Mouse (Mus musculus): Measurements from ENCODE around the gene Ywhah. TPM values are rescaled to one million over a fixed set of nuclear protein-coding genes. Genes with fewer than 3 reads are reported as not detected.
"Not testable (repeated sequence)": the region's sequence is repeated elsewhere in the genome, so short reads cannot be mapped to it uniquely, and the experiment has no call there.

Ywhah gene
- total RNA-seq, 2 experiments from 2014 or later = 46.7 to 47.6 TPM

- intact Hi-C loops (cut with DNase I) = no loop called here
- no peak for DNase-seq
These were observed 8.5 kb upstream of the Ywhah start for GRCm38 (mm10) chr5:33009818-33010812.

DNA sequence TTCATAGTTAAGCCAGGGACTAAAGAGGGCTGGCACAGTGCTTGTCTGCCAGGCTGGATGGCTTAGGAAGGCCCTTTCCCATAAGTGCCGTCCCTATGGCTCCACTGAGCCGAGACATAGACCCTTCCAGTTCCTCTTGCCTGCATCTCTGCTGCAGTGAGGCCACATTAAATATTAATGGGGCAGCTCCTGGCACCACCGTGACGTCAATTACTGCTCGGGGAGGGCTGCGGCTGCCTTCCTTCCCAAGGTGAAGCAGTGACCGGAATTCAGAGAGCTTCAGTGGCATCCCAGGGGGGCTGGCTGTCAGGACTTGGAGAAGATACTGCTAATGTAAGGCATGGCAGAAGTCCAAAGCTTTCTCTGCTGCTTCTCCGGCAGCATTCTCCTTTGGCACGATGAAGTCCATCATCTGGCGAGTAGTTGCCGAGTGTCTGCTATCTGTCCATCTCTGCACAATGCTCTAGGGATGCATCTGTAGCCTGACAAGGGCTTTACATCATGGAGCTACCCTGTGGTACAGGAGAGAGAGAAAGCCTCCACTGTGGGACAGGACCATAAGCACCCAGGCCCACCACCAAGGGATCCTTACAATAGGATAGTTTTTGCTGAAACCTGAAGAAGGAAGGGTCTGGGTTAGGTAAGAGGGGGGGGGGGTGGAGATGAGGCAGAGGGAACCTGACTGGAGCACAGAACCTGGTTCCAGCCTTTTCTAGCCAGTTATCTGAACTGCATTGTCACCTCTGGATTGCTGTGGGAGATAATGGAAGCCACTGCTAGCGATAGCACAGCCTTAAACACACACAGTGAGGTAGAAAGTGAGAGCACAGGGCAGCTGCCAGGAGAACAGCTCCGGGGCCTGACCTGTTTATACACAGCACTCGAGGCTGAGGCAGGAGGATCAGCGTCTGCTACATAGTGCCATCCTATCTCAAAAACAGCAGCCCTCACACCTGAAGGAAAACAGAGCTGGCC, 7.2 kb upstream of the Ywhah start:
- no peak for DNase-seq
- intact Hi-C loops (cut with DNase I) = no loop called here

DNA sequence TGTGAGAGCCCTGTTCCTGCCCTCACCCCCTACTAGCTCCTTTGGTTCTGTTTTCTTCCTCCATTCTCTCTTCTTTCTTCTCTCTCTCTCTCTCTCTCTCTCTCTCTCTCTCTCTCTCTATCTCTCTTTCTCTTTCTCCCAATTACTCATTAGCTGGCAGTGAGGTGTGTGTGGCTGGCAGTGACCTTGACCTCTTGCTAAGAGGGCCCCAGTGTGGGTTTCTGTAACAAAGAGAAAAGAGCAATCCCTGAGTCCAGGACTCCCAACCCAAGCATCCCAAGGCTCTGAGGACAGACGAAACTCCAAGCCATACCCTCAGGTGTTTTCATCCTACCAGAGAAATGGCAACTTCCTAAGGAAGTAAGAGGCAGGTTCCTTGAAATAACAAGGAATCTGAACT, 4.5 kb upstream of the Ywhah start:
- intact Hi-C loops (cut with DNase I) = no loop called here
- DNase-seq = no peak

DNA sequence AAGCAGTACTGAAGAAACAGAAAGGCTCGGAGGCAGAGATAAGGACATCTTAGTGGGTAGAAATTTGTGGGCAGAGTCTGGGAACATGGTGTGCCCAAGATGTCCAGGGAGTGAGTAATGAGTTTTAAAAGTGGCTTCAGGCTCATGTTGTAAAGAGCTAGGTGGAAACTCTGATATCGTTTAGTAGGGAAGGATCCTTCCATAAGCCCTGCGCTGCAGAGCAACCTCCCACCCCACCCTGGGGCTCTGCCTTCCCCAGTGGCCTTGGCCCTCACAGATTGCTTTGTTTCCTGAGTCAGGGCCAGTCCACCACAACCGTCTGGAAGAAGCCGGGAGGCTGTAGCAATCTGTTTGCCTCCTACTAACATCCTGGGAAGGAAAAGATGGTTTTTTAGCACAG, 3.0 kb upstream of the Ywhah start:
- intact Hi-C loops (cut with DNase I) = no loop called here

DNA sequence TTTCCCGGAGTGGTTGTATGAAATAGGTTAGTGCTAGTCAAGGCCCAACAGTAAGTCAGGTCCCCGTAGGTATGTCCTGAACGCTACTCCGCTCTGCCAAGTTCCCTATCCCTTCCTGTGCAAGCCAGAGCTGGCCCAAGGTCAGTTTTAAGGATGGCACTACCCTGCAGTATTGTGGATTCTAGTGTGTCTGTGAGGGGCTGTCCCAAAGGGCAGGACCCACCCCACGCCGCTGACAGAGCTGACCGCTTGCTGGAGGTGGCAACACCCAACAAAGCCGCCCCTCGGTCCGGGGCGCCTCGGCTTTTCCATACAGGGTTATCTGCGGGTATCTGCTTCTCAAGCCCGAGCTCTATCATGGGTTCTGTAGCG, 441 bp upstream of the Ywhah start:
- intact Hi-C loops (cut with DNase I) = no loop called here
- no peak for DNase-seq

More for the DNA sequence above, 3.0 kb upstream of the Ywhah start:
- no peak for DNase-seq

- intact Hi-C loops (cut with DNase I) = no loop called here
- DNase-seq = no peak
These were observed 808 bp downstream of the Ywhah start for GRCm38 (mm10) chr5:33019426-33019821.

GRCm38 (mm10) chr5:33021622-33022021, 3.0 kb downstream of the Ywhah start:
- intact Hi-C loops (cut with DNase I) = no loop called here
- no peak for DNase-seq

- intact Hi-C loops (cut with DNase I) = no loop called here
- no peak for DNase-seq
These were observed 4.7 kb downstream of the Ywhah start for GRCm38 (mm10) chr5:33023337-33023736.

GRCm38 (mm10) chr5:33024474-33024873, 5.9 kb downstream of the Ywhah start:
- intact Hi-C loops (cut with DNase I) = no loop called here
- no peak for DNase-seq

DNA sequence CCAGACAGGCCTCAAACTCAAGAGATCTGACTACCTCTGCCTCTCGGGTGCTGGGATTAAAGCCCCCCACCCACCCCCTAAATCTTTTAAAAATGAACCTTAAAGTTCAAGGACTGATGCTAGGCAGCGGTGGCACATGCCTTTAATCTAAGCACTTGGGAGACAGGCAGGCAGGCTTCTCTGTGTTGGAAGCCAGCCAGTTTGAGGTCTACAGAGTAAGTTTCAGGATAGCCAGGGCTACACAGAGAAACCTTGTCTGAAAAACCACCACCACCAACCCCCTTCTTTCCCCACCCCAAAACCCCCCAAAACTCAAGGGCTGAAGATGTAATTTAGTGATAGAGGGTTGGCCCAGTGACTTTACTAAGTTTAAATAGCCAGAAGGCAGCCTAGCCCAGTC, 10.0 kb downstream of the Ywhah start:
- no peak for DNase-seq
- intact Hi-C loops (cut with DNase I) = no loop called here

DNA sequence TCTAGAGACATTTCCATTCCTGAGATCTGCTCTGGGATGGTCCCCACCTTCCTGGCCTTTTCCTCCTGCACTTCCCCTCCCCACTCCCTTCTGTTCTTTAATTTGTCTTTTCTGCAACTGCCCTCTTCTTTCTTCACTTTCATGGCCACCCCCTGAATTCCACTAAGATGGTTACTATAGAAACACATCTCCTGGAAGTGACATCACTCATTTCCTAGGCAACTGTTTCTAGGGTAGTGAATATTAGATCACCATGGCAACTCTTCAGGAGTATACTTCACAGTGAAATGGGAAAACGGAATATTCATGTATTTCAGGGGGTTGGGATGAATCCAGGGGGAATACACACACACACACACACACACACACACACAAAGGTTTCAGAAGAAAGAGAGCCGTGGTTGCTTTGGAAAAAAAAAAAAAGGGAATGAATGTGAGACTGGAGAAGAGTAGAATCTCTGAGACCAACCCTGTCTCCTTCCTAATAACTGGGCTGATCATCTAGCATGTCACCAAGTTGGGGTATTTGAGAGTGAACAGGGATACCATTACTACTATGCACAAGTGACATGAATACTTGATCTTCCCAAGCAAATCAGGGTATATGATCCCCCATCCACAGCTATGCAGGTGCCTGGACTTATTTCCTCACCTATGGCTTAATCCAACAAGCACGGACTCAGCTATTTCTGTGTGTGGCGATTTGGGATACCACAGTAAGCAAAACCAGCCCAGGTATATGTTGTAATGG, 12.0 kb downstream of the Ywhah start:
- DNase-seq = no peak
- intact Hi-C loops (cut with DNase I) = loop anchor here (5.0 kb wide), 3 partner anchors 38 to 113 kb away; no protein-coding TSS in a partner anchor

GRCm38 (mm10) chr5:33032036-33032773, 13.6 kb downstream of the Ywhah start:
- no peak for DNase-seq
- intact Hi-C loops (cut with DNase I) = loop anchor here (5.0 kb wide), 3 partner anchors 40 to 115 kb away; no protein-coding TSS in a partner anchor

DNA sequence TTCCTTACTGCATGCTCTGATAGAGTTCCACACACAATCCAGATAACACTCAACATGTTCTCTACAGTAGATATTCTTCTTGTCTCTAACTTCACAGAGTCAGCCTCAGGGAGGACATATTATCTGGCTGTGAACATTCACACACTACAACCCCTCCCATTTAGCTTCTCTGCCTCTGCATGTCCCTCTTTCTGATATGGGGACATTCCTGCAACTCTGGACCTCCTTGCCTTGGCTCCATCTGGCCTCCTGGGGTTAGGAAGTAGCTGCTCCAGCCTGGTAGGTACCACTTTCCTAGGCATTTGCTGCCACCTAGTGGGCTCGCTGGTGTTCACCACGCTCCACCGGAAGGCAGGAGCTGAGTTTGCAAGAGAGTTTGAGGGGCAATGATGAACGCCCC, 14.5 kb downstream of the Ywhah start:
- intact Hi-C loops (cut with DNase I) = loop anchor here (5.0 kb wide), 3 partner anchors 41 to 116 kb away; no protein-coding TSS in a partner anchor
- DNase-seq = peak; percentile 59 to 75

GRCm38 (mm10) chr5:33033633-33034032, 15.0 kb downstream of the Ywhah start:
- not testable (repeated sequence) for DNase-seq
- intact Hi-C loops (cut with DNase I) = loop anchor here (5.0 kb wide), 3 partner anchors 41 to 116 kb away; no protein-coding TSS in a partner anchor

GRCm38 (mm10) chr5:33034100-33034499, 15.5 kb downstream of the Ywhah start:
- DNase-seq = no peak
- intact Hi-C loops (cut with DNase I) = loop anchor here (5.0 kb wide), 3 partner anchors 42 to 117 kb away; no protein-coding TSS in a partner anchor

DNA sequence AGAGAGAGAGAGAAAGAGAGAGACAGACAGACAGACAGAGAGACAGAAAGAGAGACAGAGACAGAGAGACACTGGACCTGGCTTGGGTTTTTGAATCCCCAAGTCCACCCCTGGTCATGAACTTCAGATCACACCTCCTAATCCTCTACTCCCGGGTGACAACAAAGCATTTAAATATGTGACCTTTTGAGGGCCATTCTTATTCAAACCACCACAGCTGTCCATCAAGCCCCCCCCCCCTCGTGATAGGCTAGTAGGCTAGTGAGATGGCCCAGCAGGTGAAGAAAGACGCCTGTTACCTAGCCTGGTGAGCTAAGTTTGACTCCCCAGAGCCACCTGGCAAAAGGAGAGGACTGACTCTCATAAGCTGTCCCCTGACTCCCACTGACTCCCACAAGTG, 16.3 kb downstream of the Ywhah start:
- DNase-seq = no peak
- intact Hi-C loops (cut with DNase I) = loop anchor here (5.0 kb wide), 3 partner anchors 43 to 118 kb away; no protein-coding TSS in a partner anchor

- DNase-seq = no peak
- intact Hi-C loops (cut with DNase I) = no loop called here
These were observed 20.3 kb downstream of the Ywhah start for GRCm38 (mm10) chr5:33038656-33039509.

DNA sequence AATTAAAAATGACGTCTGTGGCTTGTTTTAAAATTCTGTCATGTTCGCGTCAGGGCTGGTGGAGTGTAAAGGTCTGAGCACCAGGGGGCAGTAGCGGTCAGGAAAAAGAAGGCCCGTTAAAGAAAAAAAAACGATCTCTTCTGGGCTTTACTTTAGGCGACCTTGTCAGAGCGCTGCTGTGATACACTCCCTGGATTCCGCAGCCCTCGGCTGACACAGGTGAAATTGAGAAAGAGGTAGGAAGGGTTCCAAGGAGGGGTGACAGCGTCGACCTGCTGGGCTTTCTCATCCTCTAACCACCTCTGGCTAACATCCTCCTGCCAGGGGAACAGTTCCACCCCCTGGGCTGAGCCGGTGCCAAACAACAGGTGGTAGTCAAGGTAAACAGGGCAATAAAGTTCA, 20.9 kb downstream of the Ywhah start:
- peak; percentile 52 to 54 for DNase-seq
- intact Hi-C loops (cut with DNase I) = no loop called here

Measured in gastrocnemius, postnatal 36 days (tissue).